Mouse (Mus musculus) urinary bladder, adult 18-20 months (tissue): Measurements from ENCODE around the gene Whrn.

ENCODE experiments used
- DNase-seq, 2 experiments: peaks; one replicate each; pipeline ENCODE4 v3.0.0; 2022; ENCODE audit warnings: low spot score in 2 of 2, mixed read lengths in 2 of 2

The Whrn gene

DNA sequence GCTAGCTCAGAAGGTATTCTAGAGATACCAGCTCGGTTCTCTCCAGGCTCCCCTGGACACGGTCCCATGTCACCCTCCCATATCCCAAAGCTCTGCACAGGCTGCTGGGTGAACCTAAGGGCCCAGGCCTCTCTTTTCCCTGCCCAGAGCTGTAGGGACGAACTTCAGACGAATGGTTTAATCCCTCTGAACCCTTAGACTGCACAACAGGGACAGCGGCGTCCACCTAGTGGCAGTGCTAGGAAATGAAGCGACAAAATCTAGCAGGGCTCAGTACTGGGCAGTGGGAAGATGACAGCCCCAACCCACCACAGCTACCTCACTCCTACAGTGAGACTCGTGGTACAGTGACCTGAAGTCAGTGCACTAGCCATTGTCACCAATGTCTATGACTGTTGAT is 87.1 kb downstream of the Whrn start:
- DNase-seq, result peak in 1 of 2 experiments; percentile 32

DNA sequence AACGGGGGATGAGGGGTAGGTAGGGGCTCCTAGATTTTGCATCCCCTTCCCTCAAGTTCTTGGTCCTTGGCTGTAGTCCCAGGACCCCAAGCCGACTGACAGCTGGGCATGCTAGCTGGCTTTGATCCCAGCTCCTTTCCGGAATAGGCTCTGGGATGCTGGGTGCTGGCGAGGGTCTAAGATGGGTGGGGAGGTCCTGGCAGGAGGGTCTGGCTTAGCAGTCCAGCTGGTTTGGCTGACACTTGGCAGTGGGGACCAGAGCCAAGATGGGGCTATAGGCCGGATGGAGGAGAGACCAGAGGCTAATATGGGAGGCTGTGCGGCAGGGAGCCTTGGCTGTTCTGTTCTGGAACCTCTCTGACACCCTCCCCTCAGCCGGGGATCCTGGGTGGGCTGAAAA is 87.5 kb downstream of the Whrn start:
- DNase-seq, result no peak

DNA sequence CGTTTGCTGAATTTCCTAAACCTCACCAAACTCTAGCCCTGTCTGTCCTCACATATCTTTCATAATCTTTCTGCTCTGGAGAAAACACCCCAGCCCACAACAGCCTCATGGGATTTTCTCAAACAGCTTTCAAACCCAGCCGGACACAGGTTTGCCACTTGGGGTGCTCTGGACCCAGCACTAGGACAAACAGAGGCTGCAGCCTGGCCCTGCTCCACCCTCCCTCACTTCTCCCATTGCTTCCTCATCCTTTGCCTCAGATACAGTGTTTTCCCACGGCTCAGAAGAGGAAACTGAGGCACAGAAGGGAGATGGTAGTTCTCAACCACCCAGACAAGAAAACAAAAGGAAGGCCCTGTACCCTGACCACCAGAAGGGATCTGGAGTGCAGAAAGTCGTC is 90.1 kb downstream of the Whrn start:
- DNase-seq, result no peak

DNA sequence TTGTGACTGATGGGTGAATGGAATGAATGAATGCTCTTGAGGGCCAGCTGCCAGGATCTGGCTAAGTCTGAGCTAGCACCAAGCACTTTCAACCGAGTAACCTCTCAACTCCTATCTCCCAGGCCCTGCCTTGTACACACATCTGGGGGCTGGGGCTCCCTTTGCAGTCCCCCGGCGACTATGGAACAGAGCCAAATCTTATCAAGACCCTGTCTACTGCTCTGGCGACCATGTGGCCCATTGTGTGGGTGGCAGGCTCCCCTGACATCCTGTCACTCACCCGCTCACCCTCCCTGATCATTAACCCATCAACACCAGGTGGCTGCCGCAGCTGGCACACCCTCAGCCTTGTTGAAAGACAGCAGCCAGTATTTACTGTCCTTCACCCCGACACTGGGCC is 90.7 kb downstream of the Whrn start:
- DNase-seq, result no peak

DNA sequence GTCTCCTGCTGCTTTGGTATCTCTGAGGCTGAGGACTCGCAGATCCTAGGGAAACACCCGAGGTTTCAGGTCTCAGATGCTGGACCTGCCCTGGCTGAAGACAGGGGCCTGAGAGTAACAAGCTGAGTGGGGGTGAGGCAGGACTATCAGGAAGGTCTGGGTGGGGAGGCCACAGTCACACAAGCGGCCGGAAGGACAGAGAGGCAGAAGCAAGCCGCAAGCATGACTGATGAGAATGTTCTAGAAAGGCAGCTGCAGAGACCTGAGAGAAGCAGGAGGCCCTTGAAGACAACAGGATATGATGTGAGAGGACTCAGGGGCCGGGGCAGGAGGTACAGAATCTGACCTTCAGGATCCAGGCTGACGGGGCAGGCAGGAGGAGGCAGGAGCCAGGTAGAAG is 91.6 kb downstream of the Whrn start:
- DNase-seq, result no peak

DNA sequence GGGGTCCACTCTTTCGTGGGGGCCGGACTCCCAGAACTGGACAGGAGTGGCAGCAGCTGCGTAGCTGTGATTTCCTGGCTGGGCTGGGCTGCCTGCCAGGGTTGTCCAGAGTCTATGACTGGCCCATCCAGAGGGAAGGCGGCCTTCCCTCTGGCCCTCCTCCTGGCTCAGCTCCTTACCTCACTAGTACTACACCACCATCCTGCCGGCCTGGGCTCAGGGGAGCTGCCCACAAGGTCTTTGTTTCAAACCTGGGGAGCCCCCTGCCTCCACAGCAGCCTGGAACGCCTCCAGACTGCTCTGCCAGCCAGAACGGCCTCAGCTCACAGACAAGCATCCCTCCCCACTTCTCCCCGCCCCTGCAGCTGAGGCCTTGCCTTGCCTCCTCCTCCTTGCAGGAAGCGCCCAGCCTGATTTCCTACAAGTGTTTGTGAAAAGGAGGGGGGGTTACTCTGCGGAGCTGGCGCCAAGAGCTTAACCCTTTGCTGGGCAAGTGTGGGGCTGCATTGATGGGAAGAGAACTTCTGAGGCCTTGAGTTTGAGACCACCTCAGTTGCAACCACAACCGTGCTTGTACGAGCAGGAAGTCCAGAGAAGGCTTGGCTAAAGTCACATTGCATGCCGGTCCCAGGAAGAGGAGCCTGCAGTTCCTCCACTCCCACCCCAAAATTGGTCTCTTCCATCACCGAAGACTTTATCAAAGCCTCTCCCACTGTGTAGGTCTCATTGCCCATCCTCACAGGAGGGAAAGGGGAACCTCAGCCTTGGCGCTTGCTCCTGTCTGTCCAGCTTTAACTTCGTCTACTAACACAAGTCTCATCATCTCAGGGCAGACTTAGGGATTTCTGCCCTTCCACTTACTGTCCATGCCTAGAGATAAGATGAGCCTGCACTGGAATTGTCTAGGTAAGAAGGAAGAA is 92.5 kb downstream of the Whrn start, which contains the start of gene Akna:
Akna (minus strand) TSS at position 315 of the 920 bp plus-strand sequence.
- peak; percentile 41 to 78 for DNase-seq

DNA sequence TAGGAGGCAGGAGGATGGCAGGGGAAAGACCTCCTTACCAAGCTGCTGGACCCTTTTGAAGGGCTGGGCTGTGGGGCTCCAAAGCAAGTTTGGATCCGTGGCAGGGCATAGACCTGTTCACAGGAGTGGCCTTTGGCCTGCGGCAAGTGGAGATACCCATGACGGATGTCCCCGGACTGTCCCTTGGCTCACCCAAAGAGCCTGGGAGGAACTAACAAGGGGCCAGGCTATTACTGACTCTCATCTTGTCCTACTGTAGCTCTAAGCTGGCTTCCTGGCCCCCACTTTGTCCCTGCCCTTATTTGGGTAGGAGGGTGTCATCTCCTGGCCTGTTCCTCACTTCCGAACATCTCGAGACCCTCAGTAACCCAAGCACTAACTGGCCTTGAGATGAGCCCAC is 93.2 kb downstream of the Whrn start:
- no peak for DNase-seq

DNA sequence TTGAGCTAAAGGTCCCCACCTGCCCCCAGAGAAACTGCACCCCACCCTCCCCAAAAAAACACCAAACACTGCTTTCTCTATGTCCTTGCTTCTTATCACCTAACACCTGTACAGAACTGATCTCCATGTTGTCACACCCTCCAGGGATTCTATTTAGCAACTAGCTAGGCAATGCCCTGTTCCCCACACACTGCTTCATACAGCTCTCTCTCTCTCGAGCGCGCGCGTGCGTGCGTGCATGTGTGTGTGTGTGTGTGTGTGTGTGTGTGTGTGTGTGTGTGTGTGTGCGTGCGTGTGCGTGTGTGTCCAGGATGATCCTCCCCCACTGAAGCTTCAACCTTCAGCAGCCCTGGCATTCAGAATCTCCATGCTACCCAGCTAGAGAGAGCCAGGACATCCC is 93.7 kb downstream of the Whrn start:
- no peak for DNase-seq

DNA sequence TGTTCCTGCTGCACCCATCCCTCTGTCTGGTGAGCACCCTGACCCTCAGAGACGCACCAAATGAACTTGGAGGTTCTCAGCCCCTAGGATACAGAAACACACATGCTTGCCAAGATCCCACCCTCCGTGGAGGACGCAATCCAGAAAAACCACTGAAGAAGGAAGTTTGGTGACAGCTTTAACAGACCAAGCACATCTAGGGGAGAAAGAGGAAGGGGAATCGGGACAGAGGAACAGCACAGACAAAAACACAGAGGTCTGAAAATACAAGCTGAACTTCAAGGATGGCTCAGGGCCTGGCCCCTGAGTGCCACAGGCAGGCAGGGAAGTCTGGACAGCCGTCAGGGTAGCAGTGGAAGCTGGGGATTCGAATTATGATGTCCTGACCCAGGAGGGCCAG is 94.2 kb downstream of the Whrn start:
- DNase-seq, result no peak

DNA sequence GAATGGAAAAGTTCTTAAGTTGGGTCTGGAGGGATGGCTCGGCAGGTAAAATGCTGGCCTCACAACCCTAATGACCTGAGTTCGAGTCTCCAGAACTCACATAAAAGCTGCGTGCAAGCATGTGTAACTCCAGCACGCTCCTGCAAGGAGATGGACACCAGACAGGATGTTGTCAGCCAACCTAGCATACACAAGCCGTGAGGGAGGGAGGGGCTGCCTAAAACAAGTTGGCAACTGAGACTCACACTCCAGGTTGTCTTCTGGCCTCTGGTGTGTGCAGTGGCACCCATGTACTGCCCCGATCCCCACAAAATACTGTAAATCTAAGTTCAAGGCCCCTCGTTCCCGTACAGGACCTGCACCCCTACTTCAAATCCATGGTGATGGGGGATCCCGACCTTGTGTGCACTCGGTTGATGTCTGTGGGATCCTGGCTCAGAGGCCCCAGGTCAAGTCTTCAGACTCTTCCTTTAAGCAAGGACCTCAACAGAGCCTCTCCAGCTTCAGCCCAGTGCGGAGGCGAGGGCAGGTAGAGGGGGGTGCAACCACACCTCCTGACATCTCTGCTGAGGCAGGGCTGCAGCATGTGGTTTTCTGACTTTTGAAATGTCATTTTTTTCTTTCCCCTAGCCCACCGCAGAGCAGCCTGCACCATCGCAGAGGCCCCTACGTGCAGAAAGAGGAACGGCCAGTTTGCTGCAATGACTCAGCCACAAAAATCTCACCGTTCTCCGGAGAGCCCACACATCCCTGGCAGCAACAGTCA is 95.1 kb downstream of the Whrn start:
- DNase-seq, result no peak

DNA sequence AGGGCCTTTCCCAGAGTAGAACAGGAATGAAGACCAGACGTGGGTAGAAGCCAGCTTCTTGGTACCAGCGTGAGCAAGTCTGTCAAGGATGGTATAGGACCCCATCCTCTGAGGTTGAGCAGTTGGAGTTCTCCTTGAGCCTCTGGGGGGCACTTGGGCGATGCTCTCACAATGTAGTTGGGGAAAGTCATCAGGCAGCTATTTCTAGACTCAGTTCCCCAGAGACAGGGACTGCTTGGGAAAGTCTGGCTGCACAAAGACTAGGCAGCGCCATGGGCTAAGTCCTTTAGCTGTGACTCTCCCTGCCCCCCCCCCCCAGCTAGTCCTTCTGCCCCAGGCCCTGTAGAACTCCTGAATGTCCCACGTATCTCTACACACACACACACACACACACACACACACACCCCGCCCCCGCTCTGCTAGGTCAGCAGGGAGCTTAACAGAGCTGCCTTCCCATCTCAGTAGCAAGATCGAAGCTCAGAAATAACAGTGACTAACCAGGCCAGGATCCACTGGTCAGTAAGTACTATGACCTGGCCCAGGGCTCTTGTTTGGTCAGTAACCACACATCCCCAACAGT is 96.0 kb downstream of the Whrn start:
- no peak for DNase-seq

DNA sequence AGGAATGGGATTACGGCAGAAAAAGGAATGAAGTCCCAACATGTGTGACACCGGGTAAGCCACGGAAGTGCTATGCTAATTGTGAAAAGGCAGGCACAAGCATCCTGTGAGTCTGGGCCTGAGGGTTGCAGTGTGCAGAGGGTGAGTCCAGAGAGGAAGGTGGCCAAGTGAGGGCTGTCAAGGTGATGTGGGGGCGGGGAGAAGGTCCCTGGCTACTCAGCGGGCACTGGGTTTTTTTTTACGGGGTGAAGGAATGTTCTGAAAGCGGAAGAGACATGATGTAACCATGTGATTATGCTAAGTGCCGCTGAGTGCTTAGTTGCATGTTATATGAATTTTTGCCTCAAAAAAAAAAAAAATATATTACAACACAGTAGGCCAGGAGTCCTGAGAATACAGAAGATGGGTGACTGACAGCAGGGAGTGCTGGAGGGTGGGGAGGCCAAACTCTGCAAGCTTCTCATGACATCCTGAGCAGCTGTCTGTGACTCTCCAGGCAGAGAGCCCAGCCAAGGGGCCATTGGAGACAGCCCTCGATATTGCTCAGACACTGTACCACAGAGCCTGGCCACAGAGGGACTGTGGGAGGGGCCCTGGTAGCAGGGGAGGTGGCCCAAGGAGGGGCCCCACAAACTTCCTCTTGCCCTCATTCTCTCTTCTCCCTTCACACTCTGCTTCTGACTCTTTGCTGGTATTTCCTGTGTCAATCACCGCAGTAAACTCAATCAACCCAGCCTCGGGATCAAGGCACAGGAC is 96.8 kb downstream of the Whrn start:
- DNase-seq, result no peak

DNA sequence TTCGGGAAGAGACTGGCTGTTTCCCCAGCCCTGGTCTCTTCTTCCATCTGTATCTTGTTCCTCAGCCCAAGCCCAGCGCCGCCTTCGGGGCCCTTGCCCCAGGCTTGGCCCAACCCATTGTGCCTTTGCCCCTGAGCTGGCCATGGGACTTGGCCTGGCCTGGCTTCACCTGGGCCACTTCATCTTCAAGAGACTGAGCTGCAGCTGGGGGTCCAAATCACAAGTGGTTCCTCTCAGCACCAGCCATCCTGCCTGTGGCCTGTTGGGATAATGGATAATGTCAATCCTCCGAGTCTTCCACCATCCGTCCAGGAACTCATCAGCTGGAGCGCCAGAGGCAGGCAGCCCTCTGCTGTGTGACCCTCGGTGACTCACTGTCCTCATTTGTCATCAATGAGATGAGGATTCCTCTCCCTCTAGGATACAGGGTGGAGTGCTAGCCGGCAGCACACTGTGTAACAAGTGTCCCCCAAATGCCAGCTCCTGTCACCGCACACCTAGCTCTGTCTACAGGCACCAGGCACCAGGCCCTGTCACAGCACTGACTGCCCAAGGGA is 97.7 kb downstream of the Whrn start:
- no peak for DNase-seq

DNA sequence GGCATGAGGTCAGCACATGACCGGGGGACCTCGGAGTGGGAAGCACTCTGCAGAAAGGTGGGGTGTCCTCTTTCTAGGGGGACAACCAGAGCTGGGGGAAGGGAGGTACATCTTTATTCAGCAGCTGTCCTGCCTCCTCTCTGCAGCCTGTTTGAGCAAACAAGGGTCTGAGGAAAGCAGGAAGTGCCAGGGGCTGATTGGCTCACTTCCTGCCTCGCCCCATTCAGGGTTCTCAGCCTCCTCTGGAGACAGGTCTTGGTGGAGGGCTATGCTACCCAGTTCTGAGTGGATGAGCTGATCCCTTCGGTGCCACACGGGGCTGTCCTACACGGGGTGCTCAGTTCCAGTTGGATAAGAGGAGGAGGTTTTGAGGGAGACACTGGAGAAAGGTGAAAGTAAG is 104.5 kb downstream of the Whrn start:
- DNase-seq, result no peak

DNA sequence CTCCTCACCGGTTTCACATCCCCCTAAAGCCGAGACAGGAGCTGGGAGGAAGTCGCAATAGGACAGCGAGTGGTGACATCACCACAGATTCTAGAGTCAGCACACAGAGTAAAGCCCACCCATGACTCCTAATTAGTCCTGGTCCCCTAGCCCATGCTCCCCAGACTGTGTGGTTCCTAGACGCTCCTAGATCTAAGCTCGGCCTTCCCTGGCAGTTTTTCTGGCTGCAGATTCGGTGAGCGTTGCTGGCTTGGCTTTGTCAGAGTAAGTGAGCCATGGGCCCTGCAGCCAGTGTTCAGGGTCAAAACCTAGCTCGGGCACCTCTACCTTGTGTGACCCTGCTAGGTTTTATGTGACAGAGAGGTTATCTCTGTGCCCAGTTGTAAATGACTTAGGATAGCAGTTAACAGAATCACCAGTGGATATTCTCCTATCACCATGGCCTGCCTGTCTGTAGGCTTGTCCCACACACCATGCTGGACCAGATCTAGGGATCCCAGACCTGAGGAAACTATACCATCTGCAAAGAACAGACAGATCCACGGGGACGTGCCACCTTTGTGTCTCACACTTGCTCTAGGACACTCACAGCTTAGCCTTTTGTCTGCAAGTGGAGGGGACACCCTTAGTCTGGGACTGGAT is 105.8 kb downstream of the Whrn start:
- no peak for DNase-seq

DNA sequence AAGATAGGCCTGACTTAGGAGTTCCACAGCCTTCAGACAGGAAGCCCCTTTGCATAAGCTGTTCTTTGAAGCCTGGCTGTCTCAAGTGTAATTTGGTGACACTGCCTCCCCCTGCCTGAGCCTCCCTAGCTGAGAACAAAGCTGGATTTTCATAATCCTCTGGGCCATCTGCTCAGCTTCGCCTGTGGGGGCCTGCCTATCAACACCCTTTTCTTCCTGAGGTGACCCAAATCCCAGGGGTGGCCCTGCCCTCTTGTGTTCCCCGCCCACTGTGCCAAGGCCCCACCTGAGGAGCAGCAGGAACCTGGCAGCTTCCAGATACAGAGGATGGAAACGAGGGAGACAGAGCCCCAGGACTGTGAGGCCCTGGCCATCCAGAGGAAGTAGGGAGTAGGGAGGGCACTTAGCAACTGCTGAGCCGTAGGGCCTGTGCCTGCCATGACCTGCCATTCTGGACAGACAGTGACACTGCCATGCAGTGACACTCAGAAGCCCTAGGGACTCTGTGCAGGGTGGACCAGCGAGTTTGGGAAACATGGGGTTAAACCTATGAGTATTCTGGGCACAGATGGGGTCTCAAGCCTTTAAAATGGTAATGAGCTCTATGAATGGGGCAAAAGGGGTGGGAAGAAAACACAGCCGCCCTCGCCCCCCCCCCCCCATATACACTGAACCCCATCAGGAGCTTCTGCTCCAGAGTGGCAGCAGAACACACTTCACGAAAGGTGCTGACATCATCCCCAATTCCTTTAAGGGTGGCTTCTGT is 106.5 kb downstream of the Whrn start:
- no peak for DNase-seq

DNA sequence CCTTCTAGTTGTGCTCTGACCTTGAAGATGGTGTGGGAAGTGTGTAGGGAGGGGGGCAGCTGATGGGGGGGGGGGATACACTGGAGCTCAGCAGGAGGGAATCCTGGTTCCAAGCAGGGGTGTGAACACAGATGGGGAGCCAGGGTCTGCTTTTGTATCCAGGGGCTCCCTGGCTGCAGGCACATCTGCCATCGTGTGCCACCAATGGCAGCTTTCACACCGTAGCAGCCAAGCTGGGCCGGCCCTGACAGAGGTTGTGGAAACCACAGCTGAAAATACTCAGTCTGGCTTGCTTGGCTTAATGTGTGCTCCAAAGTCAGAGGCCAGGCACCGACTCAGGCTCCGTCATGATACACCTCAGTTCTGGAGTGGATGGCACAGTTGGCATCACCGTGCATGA is 107.8 kb downstream of the Whrn start:
- no peak for DNase-seq

DNA sequence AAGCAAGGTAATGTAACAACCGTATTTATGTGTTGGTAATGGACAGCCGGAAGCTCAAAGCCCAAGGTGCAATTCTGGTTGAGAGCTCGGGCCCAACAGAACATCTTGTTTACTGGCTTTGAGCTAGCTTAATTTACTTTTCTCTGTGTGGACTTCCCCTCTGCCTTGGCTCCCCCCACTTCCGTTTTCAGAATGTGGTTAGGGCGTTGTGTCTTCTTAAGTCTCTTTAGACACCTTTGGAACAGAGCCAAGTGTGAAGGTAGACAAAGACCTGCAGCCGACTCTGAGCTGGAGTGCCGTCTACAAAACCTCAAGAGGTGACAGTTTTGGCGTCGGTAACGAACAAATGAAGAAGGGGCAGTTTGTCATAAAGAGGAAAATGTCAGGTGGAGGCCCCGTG is 110.0 kb downstream of the Whrn start:
- DNase-seq, result no peak

DNA sequence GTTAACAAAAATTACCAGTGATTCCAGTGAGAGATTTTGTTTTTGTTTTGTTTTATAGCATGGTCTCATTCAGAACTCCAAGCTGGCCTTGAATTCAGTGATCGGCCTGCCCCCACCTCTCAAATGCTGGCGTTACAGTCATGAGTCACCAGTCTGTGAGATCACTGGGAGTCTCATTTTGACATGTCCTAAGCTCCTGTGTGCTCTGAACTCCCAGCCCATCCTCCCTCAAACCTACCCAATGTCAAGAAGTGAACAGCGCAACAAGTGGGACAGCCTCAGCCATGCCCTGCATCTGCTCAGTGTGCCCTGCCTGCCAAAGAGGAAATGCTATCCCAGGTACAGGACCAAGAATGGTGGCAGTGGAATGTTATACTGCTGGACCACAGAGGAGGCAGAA is 110.5 kb downstream of the Whrn start:
- DNase-seq, result no peak

DNA sequence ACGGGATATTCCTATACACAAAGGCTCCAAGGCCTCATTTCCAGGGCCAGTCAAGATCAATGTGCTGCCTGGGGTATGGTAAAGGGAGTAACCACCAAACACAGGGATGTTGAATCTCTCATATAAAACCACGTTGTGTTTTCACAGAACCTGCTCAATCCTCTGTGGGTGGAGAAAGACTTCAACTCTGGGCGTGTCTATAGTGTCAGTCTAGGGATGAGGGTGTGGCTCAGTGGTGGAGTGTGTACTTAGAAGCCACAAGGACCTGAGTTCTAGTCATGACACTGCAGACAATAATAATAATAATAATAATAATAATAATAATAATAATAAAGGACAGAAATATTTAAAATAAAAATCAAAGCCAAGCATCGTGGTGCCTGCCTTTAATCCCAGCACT is 111.5 kb downstream of the Whrn start:
- no peak for DNase-seq
